Mouse (Mus musculus) limb, embryonic 14.5 days (tissue): ENCODE measurements at regions not wholly inside any gene's neighbourhood (a gene's known extent, or its start where the extent isn't known, plus 50 kb on each side); places are given as distances from the start of the nearest gene placed in this dataset.

Experiments
- ATAC-seq: fragments of 200-750 bp; cut with Nextera tagmentation; 2 replicates; pipeline ENCODE4 v1.8.0; 2017; ENCODE audit warnings: low read depth, moderate number of reproducible peaks, moderate TSS enrichment; ENCODE audit not compliant: low FRiP score
- DNase-seq: peaks from one replicate; pipeline ENCODE4 v3.0.0-alpha.2; 2015; ENCODE audit warnings: low spot score
- H3K27ac ChIP-seq: fragments of 300-500 bp; sonication (generic); replicated peaks from 2 replicates; pipeline ENCODE4 v1.5.1; 2014; ENCODE audit warnings: low read depth, mild to moderate bottlenecking, low read length, moderate library complexity, mixed read lengths
- H3K27me3 ChIP-seq: fragments of 300-500 bp; sonication (generic); 2 replicates; pipeline ENCODE4 v1.6.1; 2014; ENCODE audit warnings: low read length, mixed read lengths; ENCODE audit not compliant: control insufficient read depth, insufficient read depth
- H3K36me3 ChIP-seq: fragments of 300-500 bp; sonication (generic); 2 replicates; pipeline ENCODE4 v1.6.1; 2014; ENCODE audit warnings: mild to moderate bottlenecking, low read length, moderate library complexity, mixed read lengths; ENCODE audit not compliant: control insufficient read depth, insufficient read depth
- H3K4me1 ChIP-seq: fragments of 300-500 bp; sonication (generic); 2 replicates; pipeline ENCODE4 v1.6.1; 2014; ENCODE audit warnings: antibody characterized with exemption, low read length, mixed read lengths; ENCODE audit not compliant: control insufficient read depth, insufficient read depth
- H3K4me2 ChIP-seq: fragments of 300-500 bp; sonication (generic); replicated peaks from 2 replicates; pipeline ENCODE4 v1.6.1; 2014; ENCODE audit warnings: low read depth, mild to moderate bottlenecking, low read length, moderate library complexity; ENCODE audit not compliant: severe bottlenecking
- H3K4me3 ChIP-seq: fragments of 300-500 bp; sonication (generic); replicated peaks from 2 replicates; pipeline ENCODE4 v1.5.1; 2014; ENCODE audit warnings: low read length
- H3K9ac ChIP-seq: fragments of 300-500 bp; sonication (generic); 2 replicates; pipeline ENCODE4 v1.6.1; 2014; ENCODE audit warnings: mild to moderate bottlenecking, low read depth, low read length, moderate library complexity; ENCODE audit not compliant: severe bottlenecking
- H3K9me3 ChIP-seq: fragments of 300-500 bp; sonication (generic); 2 replicates; pipeline ENCODE4 v1.6.1; 2016; ENCODE audit warnings: low read length; ENCODE audit not compliant: control insufficient read depth
- POLR2A ChIP-seq: fragments of 200-500 bp; IDR thresholded peaks from 2 replicates; pipeline ENCODE4 v1.8.0; 2012; ENCODE audit warnings: inconsistent platforms, mild to moderate bottlenecking, moderate library complexity, borderline replicate concordance; ENCODE audit not compliant: insufficient read depth, insufficient read length; ENCODE audit errors: extremely low read depth
- WGBS: fragments of 180-500 bp; shearing (Covaris S2); extraction: QIAGEN DNeasy Blood & Tissue Kit; methylation state at CpG from one replicate; pipeline ENCODE4 v1.1.7; 2014; 5-methylcytosine and 5-hydroxymethylcytosine counted together

- H3K4me3 ChIP-seq = no peak overlapping the region
- no peak overlapping the region for H3K9ac ChIP-seq
- DNase-seq (peak; percentile 58), ATAC-seq (no peak; the same call in 1 of the 2 replicates)
- no peaks in the 10 kb centered on the region for H3K9me3 ChIP-seq
- no peaks in the 10 kb centered on the region for H3K36me3 ChIP-seq
- H3K27ac ChIP-seq = no peak overlapping the region
- H3K4me1 ChIP-seq = no peaks in the 10 kb centered on the region
- H3K27me3 ChIP-seq = no peaks in the 10 kb centered on the region; the same call in 1 of the 2 replicates
- H3K4me2 ChIP-seq = no peak overlapping the region
- 45% methylated on average over 3 of the region's 3 CpGs for WGBS
- TF ChIP-seq POLR2A = no peak
These were observed 372.3 kb upstream of the Megf9 start for GRCm38 (mm10) chr4:70906771-70907749.
